Mouse (Mus musculus): ENCODE data around the gene Sgca. TPM values are rescaled to one million over a fixed set of nuclear protein-coding genes. Genes with fewer than 3 reads are reported as not detected.

The Sgca gene
- total and polyA plus RNA-seq, 3 experiments, result 149 to 1,504 (median 200) TPM

DNA sequence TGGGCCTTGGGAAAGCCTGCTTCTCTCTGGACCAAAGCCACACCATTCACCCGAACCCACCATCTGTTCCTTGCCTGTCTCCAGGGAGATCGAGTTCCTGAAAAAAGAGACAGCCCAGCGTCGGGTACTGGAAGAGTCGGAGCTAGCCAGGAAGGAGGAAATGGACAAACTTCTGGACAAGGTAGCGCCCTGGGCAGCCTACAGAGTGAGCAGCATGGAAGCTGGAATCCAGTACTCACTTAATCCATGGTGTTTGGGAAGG is 28.7 kb upstream of the Sgca start:
- H3K9ac ChIP-seq (ENCODE audit: low read depth, low read length), result no peak overlapping the region
- WGBS, result 46% methylated on average over 6 of the region's 6 CpGs
- H3K36me3 ChIP-seq (ENCODE audit: control insufficient read depth, insufficient read depth, low read length), result peaks cover 2% of the 10 kb centered on the region; the same call in 1 of the 2 replicates
- H3K27ac ChIP-seq, result no peak overlapping the region; the same call in 1 of the 2 replicates
- no peak for DNase-seq
- no peak overlapping the region for H3K4me3 ChIP-seq
- H3K79me2 ChIP-seq (replicated peaks; ENCODE audit: control insufficient read depth, insufficient read depth, low read length), result no peaks in the 10 kb centered on the region
- no peaks in the 10 kb centered on the region for H3K27me3 ChIP-seq (ENCODE audit: control insufficient read depth, insufficient read depth, low read length)
- no peak for TF ChIP-seq POLR2A (IDR thresholded peaks at IDR 0.05; ENCODE audit: insufficient read depth, low read depth, low read length)
- no peak for TF ChIP-seq CTCF (IDR thresholded peaks at IDR 0.05)
- no peak for TF ChIP-seq EP300 (IDR thresholded peaks at IDR 0.05; ENCODE audit: insufficient read depth, low read depth, low read length)
- peaks cover 12% of the 10 kb centered on the region for H3K4me1 ChIP-seq (ENCODE audit: control insufficient read depth, insufficient read depth, low read length)
- intact Hi-C loops (cut with DNase I), result no loop called here

DNA sequence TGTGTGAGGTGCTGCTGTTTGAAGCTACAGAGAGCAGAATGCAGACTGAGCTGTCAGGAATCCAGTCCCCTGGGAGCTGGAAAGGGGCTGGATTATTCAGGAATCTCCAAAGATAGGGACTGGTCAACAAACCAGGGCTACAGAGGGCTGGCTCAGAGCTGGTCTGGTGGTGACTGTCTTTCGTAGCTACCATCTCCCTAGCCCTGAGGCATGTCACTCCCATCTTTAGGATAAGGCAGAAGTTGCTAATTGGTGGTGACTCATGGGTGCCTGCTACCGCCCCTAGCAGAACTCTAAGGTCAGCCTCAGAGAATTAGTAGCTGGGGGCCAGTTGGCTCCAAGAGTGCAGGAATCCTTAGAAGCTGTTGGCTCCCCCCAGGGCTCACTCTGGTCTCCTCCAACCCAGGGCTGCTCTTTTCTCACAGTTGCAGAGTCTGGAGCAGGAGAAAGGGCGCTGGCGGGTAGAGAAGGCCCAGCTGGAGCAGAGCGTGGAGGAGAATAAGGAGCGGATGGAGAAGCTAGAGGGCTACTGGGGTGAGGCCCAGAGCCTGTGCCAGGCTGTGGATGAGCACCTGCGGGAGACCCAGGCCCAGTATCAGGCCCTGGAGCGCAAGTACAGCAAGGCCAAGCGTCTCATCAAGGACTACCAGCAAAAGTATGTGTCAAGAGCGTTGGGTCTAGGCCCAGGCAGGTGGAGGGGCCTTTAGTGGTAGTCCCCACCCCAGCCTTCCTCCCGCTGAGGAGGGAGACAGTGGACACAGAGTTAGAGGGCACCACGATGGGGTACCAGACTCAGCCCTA is 28.2 kb upstream of the Sgca start:
- DNase-seq, result peak in 1 of 2 experiments; percentile 36
- WGBS, result 74% methylated on average over 12 of the region's 12 CpGs
- intact Hi-C loops (cut with DNase I), result no loop called here

GRCm38 (mm10) chr11:95002705-95003104 is 26.6 kb upstream of the Sgca start:
- no peak for DNase-seq
- Histone ChIP-seq H3K36me3 (ENCODE audit: control insufficient read depth, insufficient read depth, low read length) (peaks cover 2% of the 10 kb centered on the region; the same call in 1 of the 2 replicates), H3K27me3 (ENCODE audit: control insufficient read depth, insufficient read depth, low read length) (no peaks in the 10 kb centered on the region), H3K27ac (no peak overlapping the region), H3K79me2 (replicated peaks; ENCODE audit: control insufficient read depth, insufficient read depth, low read length) (no peaks in the 10 kb centered on the region), H3K4me3 (no peak overlapping the region), H3K4me1 (ENCODE audit: control insufficient read depth, insufficient read depth, low read length) (peaks cover 11% of the 10 kb centered on the region), H3K9ac (ENCODE audit: low read depth, low read length) (no peak overlapping the region)
- WGBS, result 92% methylated on average over 8 of the region's 8 CpGs
- intact Hi-C loops (cut with DNase I), result no loop called here
- no peak for TF ChIP-seq EP300 (IDR thresholded peaks at IDR 0.05; ENCODE audit: insufficient read depth, low read depth, low read length)
- TF ChIP-seq POLR2A (IDR thresholded peaks at IDR 0.05; ENCODE audit: insufficient read depth, low read depth, low read length), result no peak
- TF ChIP-seq CTCF (IDR thresholded peaks at IDR 0.05), result no peak

More for the DNA sequence above, 28.2 kb upstream of the Sgca start:
- peak overlapping the region; percentile 20; the same call in 1 of the 2 replicates for H3K27ac ChIP-seq
- H3K79me2 ChIP-seq (replicated peaks; ENCODE audit: control insufficient read depth, insufficient read depth, low read length), result no peaks in the 10 kb centered on the region
- H3K4me1 ChIP-seq (ENCODE audit: control insufficient read depth, insufficient read depth, low read length), result peaks cover 12% of the 10 kb centered on the region
- no peak for TF ChIP-seq EP300 (IDR thresholded peaks at IDR 0.05; ENCODE audit: insufficient read depth, low read depth, low read length)
- TF ChIP-seq CTCF (IDR thresholded peaks at IDR 0.05), result no peak
- no peak for TF ChIP-seq POLR2A (IDR thresholded peaks at IDR 0.05; ENCODE audit: insufficient read depth, low read depth, low read length)
- peaks cover 2% of the 10 kb centered on the region; the same call in 1 of the 2 replicates for H3K36me3 ChIP-seq (ENCODE audit: control insufficient read depth, insufficient read depth, low read length)
- H3K4me3 ChIP-seq, result no peak overlapping the region
- no peaks in the 10 kb centered on the region for H3K27me3 ChIP-seq (ENCODE audit: control insufficient read depth, insufficient read depth, low read length)
- no peak overlapping the region for H3K9ac ChIP-seq (ENCODE audit: low read depth, low read length)

- intact Hi-C loops (cut with DNase I), result loop anchor here (1.0 to 2.0 kb wide), 2 partner anchors 22 to 63 kb away; no protein-coding TSS in a partner anchor
- Histone ChIP-seq H3K27me3 (ENCODE audit: control insufficient read depth, insufficient read depth, low read length) (no peaks in the 10 kb centered on the region), H3K9ac (ENCODE audit: low read depth, low read length) (no peak overlapping the region), H3K36me3 (ENCODE audit: control insufficient read depth, insufficient read depth, low read length) (peaks cover 2% of the 10 kb centered on the region; the same call in 1 of the 2 replicates), H3K27ac (peak overlapping the region; percentile 85), H3K4me3 (no peak overlapping the region), H3K79me2 (replicated peaks; ENCODE audit: control insufficient read depth, insufficient read depth, low read length) (no peaks in the 10 kb centered on the region), H3K4me1 (ENCODE audit: control insufficient read depth, insufficient read depth, low read length) (peaks cover 14% of the 10 kb centered on the region)
- peak in 1 of 2 experiments; percentile 30 for DNase-seq
- TF ChIP-seq CTCF (IDR thresholded peaks at IDR 0.05) (no peak), POLR2A (IDR thresholded peaks at IDR 0.05; ENCODE audit: insufficient read depth, low read depth, low read length) (no peak), EP300 (IDR thresholded peaks at IDR 0.05; ENCODE audit: insufficient read depth, low read depth, low read length) (no peak)
- 87% methylated on average over 21 of the region's 21 CpGs for WGBS
Observed at GRCm38 (mm10) chr11:95001584-95002347, 25.6 kb upstream of the Sgca start.

DNA sequence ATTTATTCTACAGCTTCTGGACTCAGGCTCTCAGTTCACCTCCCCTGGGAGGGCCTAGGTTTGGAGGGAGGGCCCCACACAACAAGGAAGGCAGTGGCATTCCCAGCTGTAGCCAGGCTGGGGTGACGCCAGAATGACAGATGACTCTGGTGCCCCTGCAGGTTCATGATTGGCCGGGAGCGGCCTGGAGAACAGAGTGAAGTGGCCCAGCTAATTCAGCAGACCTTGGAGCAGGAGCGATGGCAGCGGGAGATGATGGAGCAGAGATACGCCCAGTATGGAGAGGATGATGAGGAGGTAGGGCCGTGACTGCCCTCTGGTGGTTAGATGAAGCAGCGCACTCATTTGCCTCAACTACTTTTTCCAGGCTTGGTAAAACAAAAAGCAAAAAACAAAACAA is 24.9 kb upstream of the Sgca start:
- no peak overlapping the region for H3K9ac ChIP-seq (ENCODE audit: low read depth, low read length)
- H3K27me3 ChIP-seq (ENCODE audit: control insufficient read depth, insufficient read depth, low read length), result no peaks in the 10 kb centered on the region
- peak; percentile 98; the same call in 1 of the 2 replicates for TF ChIP-seq CTCF (IDR thresholded peaks at IDR 0.05)
- TF ChIP-seq POLR2A (IDR thresholded peaks at IDR 0.05; ENCODE audit: insufficient read depth, low read depth, low read length), result no peak
- peak; percentile 95 for TF ChIP-seq EP300 (IDR thresholded peaks at IDR 0.05; ENCODE audit: insufficient read depth, low read depth, low read length)
- peaks cover 2% of the 10 kb centered on the region; the same call in 1 of the 2 replicates for H3K36me3 ChIP-seq (ENCODE audit: control insufficient read depth, insufficient read depth, low read length)
- intact Hi-C loops (cut with DNase I), result loop anchor here (1.0 to 2.0 kb wide), 2 partner anchors 22 to 62 kb away; no protein-coding TSS in a partner anchor
- no peaks in the 10 kb centered on the region for H3K79me2 ChIP-seq (replicated peaks; ENCODE audit: control insufficient read depth, insufficient read depth, low read length)
- H3K4me3 ChIP-seq, result no peak overlapping the region
- DNase-seq, result peak; percentile 75 to 76
- WGBS, result 3% methylated on average over 8 of the region's 8 CpGs
- H3K4me1 ChIP-seq (ENCODE audit: control insufficient read depth, insufficient read depth, low read length), result peaks cover 12% of the 10 kb centered on the region
- peak overlapping the region; percentile 85 for H3K27ac ChIP-seq

Data from heart, adult 2 months (tissue).